In genomic region chr13:52821571-52821970, GRCm38 (mm10) we compare ENCODE assay signal across 8 mouse cellular contexts.
A peak's percentile ranks its signal among the peaks of the same experiment; 100 is the strongest.
DNase-seq lines count a peak whose midpoint lies in the region; ATAC-seq lines count a peak whose summit lies in the region.

No protein-coding gene starts in this region.

- peaks cover 32% of the 10 kb centered on the region for H3K4me1 ChIP-seq in liver, embryonic 11.5 days (replicated peaks; ENCODE audit: control insufficient read depth, insufficient read depth, low read length)

- no peaks in the 10 kb centered on the region for H3K36me3 ChIP-seq in liver, embryonic 11.5 days (ENCODE audit: control insufficient read depth, insufficient read depth, low read length)

- WGBS in liver, embryonic 11.5 days = 55% methylated on average over 9 of the region's 9 CpGs

- no peaks in the 10 kb centered on the region for H3K9me3 ChIP-seq in liver, embryonic 11.5 days (ENCODE audit: control insufficient read depth, low read length)

- H3K27ac ChIP-seq in liver, embryonic 11.5 days (ENCODE audit: low read depth, low read length) = 0 out of 2 replicates have a peak overlapping the region, but pooled peaks have one; percentile 4

- H3K27me3 ChIP-seq in liver, embryonic 11.5 days (replicated peaks; ENCODE audit: control insufficient read depth, insufficient read depth, low read length) = no peaks in the 10 kb centered on the region

- H3K9ac ChIP-seq in liver, embryonic 11.5 days (ENCODE audit: low read depth, low read length) = no peak overlapping the region

- intact Hi-C loops in heart, postnatal 10 days (cut with DNase I) = loop anchor here (5.0 kb wide), 1 partner anchor 161 kb away; the partner anchor contains the start of gene Nfil3

- ATAC-seq in liver, embryonic 11.5 days (replicated peaks; ENCODE audit: low FRiP score) = no peak

- no peak overlapping the region for H3K4me3 ChIP-seq in liver, embryonic 11.5 days (ENCODE audit: low read depth, low read length)

- no peak overlapping the region for H3K4me2 ChIP-seq in liver, embryonic 11.5 days

- peak; percentile 69 for DNase-seq in 3T3-L1 (ENCODE audit: low read depth, low spot score)
- DNase-seq in adrenal gland, postnatal 25 days = peak; percentile 54
- DNase-seq in heart, postnatal 10 days = peak; percentile 52 to 62
- DNase-seq in liver, embryonic 11.5 days (ENCODE audit: low spot score) = no peak
- DNase-seq in right cerebral cortex, postnatal 10 days (ENCODE audit: low spot score in 2 of 2) = no peak
- no peak for DNase-seq in ovary, adult 18-20 months (ENCODE audit: low spot score)
- no peak for DNase-seq in layer of hippocampus, postnatal 36 days
- no peak for DNase-seq in layer of hippocampus, adult 9-10 months (ENCODE audit: low spot score)

Comparison
In these comparisons a context has a peak if more than half of its experiments do, and no peak if none do; other contexts are left out.
1. DNase-seq: peak in 3T3-L1 (single experiment), adrenal gland, postnatal 25 days (single experiment) and heart, postnatal 10 days (2 of 2); none in liver, embryonic 11.5 days (single experiment), right cerebral cortex, postnatal 10 days (0 of 2), ovary, adult 18-20 months (single experiment), layer of hippocampus, postnatal 36 days (0 of 2) and layer of hippocampus, adult 9-10 months (single experiment).